Mouse (Mus musculus): Measurements from ENCODE around the gene Dtl. TPM values are rescaled to one million over a fixed set of nuclear protein-coding genes. Genes with fewer than 3 reads are reported as not detected.

Gene Dtl
- polyA plus RNA-seq, 1 experiment from 2014 or later, result 11.8 TPM

DNA sequence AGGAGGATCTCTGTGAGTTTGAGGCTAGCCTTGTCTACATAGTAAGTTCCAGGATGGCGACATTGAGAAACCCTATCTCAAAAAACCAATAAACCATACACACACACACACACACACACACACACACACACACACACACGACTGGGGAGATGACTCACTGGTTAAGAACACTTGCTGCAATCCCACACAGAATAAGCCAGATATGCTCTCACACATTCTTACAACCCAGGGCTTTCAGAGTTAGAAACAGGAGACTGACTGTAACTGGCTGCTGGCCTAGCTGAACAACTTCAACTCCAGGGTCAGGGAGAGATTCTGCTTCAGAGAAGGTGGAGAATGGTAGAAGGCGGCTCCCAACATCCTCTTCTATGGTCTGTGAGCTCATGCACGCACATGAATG, 62.1 kb downstream of the Dtl start:
- Histone ChIP-seq H3K9ac (replicated peaks) (no peak overlapping the region), H3K36me3 (replicated peaks; ENCODE audit: insufficient read depth, low read length) (no peaks in the 10 kb centered on the region), H3K4me2 (ENCODE audit: low read depth, low read length) (no peak overlapping the region), H3K4me3 (ENCODE audit: low read depth, low read length) (no peak overlapping the region), H3K27me3 (ENCODE audit: insufficient read depth, low read length) (no peaks in the 10 kb centered on the region), H3K27ac (ENCODE audit: low read depth) (no peak overlapping the region), H3K4me1 (ENCODE audit: insufficient read depth) (peaks cover 4% of the 10 kb centered on the region), H3K9me3 (ENCODE audit: low read length) (no peaks in the 10 kb centered on the region)
- no peak for ATAC-seq
- TF ChIP-seq EP300 (IDR thresholded peaks at IDR 0.05; ENCODE audit: low read depth) (no peak), CTCF (IDR thresholded peaks at IDR 0.05; ENCODE audit: low read depth) (no peak)
- 86% methylated on average over 4 of the region's 4 CpGs for WGBS (ENCODE audit: insufficient replicate concordance)
- DNase-seq, result no peak

DNA sequence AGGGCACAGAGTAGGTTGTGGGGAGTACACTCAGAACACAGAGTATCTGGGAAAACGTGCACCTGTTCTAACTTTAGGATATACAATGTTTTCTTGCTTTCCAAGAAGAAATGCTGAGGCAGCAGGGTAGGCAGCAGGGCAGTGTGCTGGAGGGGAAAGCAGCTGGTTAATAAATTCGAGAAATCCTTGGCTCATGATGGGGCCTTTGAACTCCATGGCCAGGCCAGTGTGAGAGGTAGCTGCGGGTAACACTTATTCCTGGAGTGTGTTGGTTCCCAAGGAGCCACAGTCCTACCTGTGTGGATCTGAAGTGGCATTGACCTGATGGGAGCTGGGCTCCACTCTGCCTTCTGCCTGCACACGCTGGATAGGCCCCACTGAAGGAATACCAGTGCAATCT, 63.0 kb downstream of the Dtl start:
- ATAC-seq, result no peak
- Histone ChIP-seq H3K4me2 (ENCODE audit: low read depth, low read length) (no peak overlapping the region), H3K4me3 (ENCODE audit: low read depth, low read length) (no peak overlapping the region), H3K36me3 (replicated peaks; ENCODE audit: insufficient read depth, low read length) (no peaks in the 10 kb centered on the region), H3K9me3 (ENCODE audit: low read length) (no peaks in the 10 kb centered on the region), H3K27me3 (ENCODE audit: insufficient read depth, low read length) (no peaks in the 10 kb centered on the region), H3K27ac (ENCODE audit: low read depth) (no peak overlapping the region), H3K4me1 (ENCODE audit: insufficient read depth) (no peaks in the 10 kb centered on the region), H3K9ac (replicated peaks) (no peak overlapping the region)
- DNase-seq, result no peak
- WGBS (ENCODE audit: insufficient replicate concordance), result 77% methylated on average over 4 of the region's 4 CpGs
- no peak for TF ChIP-seq EP300 (IDR thresholded peaks at IDR 0.05; ENCODE audit: low read depth)
- no peak for TF ChIP-seq CTCF (IDR thresholded peaks at IDR 0.05; ENCODE audit: low read depth)

DNA sequence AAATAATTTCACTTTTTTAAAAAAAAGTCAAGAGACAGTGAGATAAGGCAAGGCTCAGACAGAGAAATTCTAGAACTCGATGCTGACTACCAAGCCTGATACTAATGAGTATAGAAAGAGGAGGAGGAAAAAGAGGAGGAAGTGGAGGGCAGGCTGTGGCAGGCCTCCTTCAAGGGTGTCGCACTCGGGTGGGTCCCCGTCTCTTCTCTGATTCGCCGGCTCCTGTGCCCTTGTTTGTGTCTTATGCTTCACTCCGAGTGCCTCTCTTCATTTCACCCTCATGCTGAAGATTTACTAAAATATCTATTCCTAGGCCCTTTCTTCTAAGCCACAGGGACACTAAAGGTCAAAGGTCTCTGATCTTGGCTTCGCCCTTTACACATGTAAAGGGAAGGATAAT, 63.8 kb downstream of the Dtl start:
- TF ChIP-seq CTCF (IDR thresholded peaks at IDR 0.05; ENCODE audit: low read depth) (no peak), EP300 (IDR thresholded peaks at IDR 0.05; ENCODE audit: low read depth) (no peak)
- Histone ChIP-seq H3K4me3 (ENCODE audit: low read depth, low read length) (no peak overlapping the region), H3K27me3 (ENCODE audit: insufficient read depth, low read length) (no peaks in the 10 kb centered on the region), H3K9me3 (ENCODE audit: low read length) (no peaks in the 10 kb centered on the region), H3K36me3 (replicated peaks; ENCODE audit: insufficient read depth, low read length) (no peaks in the 10 kb centered on the region), H3K4me2 (ENCODE audit: low read depth, low read length) (no peak overlapping the region), H3K27ac (ENCODE audit: low read depth) (no peak overlapping the region), H3K9ac (replicated peaks) (no peak overlapping the region), H3K4me1 (ENCODE audit: insufficient read depth) (no peaks in the 10 kb centered on the region)
- WGBS (ENCODE audit: insufficient replicate concordance), result 74% methylated on average over 8 of the region's 8 CpGs
- ATAC-seq (no peak), DNase-seq (no peak)

DNA sequence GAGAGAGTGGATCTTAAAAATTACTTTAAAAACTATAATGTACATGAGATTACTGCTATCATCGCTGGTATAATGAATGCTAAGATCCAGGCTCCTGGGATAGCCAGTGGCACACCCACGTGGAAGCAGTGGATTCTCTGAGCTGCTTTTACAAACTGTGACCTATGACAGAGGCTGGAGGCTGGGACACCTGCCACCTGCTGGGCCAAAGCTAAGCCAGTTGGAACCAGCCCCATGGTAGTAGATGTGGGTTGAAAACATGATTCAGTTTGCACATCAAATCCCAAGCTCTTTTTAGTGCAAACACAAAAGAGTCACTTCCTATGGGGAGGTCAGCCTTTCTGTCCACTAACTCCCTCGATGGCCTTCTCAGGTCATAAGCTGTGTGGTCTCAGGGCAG, 65.5 kb downstream of the Dtl start:
- 79% methylated on average over 3 of the region's 3 CpGs for whole genome bisulfite sequencing (ENCODE audit: insufficient replicate concordance)
- Histone ChIP-seq H3K27me3 (ENCODE audit: insufficient read depth, low read length) (no peaks in the 10 kb centered on the region), H3K36me3 (replicated peaks; ENCODE audit: insufficient read depth, low read length) (no peaks in the 10 kb centered on the region), H3K4me1 (ENCODE audit: insufficient read depth) (no peaks in the 10 kb centered on the region), H3K4me2 (ENCODE audit: low read depth, low read length) (no peak overlapping the region), H3K9ac (replicated peaks) (no peak overlapping the region), H3K27ac (ENCODE audit: low read depth) (no peak overlapping the region), H3K4me3 (ENCODE audit: low read depth, low read length) (no peak overlapping the region), H3K9me3 (ENCODE audit: low read length) (no peaks in the 10 kb centered on the region)
- TF ChIP-seq CTCF (IDR thresholded peaks at IDR 0.05; ENCODE audit: low read depth) (peak; percentile 33; the same call in 1 of the 2 replicates), EP300 (IDR thresholded peaks at IDR 0.05; ENCODE audit: low read depth) (no peak)
- ATAC-seq, result no peak
- no peak for DNase-seq

DNA sequence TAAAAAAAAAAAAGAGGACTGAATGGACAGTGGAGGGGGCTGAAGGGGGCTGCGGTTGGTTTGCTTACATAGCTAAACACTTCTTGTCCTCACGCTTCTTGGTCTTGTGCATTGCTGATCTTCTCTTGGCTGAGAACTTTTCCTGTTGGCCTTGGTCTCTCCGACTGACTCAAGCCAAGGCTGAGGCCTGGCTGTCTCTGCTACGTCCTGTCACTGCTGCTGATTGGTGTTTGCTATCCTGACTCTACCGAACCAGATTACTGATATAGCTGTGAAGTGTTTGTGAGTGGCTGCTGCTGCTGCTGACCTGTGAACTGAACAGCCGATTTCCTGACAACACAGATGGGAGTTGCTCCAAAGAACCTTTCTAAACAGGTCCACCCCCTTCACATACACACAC, 66.2 kb downstream of the Dtl start:
- Histone ChIP-seq H3K9ac (replicated peaks) (no peak overlapping the region), H3K4me2 (ENCODE audit: low read depth, low read length) (no peak overlapping the region), H3K9me3 (ENCODE audit: low read length) (no peaks in the 10 kb centered on the region), H3K4me1 (ENCODE audit: insufficient read depth) (no peaks in the 10 kb centered on the region), H3K27ac (ENCODE audit: low read depth) (no peak overlapping the region), H3K27me3 (ENCODE audit: insufficient read depth, low read length) (no peaks in the 10 kb centered on the region), H3K36me3 (replicated peaks; ENCODE audit: insufficient read depth, low read length) (no peaks in the 10 kb centered on the region), H3K4me3 (ENCODE audit: low read depth, low read length) (no peak overlapping the region)
- 80% methylated on average over 6 of the region's 6 CpGs for WGBS (ENCODE audit: insufficient replicate concordance)
- ATAC-seq, result no peak
- TF ChIP-seq EP300 (IDR thresholded peaks at IDR 0.05; ENCODE audit: low read depth) (no peak), CTCF (IDR thresholded peaks at IDR 0.05; ENCODE audit: low read depth) (no peak)
- DNase-seq, result no peak

- Histone ChIP-seq H3K27ac (ENCODE audit: low read depth) (no peak overlapping the region), H3K9me3 (ENCODE audit: low read length) (no peaks in the 10 kb centered on the region), H3K36me3 (replicated peaks; ENCODE audit: insufficient read depth, low read length) (no peaks in the 10 kb centered on the region), H3K9ac (replicated peaks) (no peak overlapping the region), H3K4me3 (ENCODE audit: low read depth, low read length) (no peak overlapping the region), H3K4me1 (ENCODE audit: insufficient read depth) (no peaks in the 10 kb centered on the region), H3K27me3 (ENCODE audit: insufficient read depth, low read length) (no peaks in the 10 kb centered on the region), H3K4me2 (ENCODE audit: low read depth, low read length) (no peak overlapping the region)
- no peak for DNase-seq
- ATAC-seq, result no peak
- TF ChIP-seq EP300 (IDR thresholded peaks at IDR 0.05; ENCODE audit: low read depth), result no peak
- TF ChIP-seq CTCF (IDR thresholded peaks at IDR 0.05; ENCODE audit: low read depth), result no peak
- 28% methylated on average over 1 of the region's 1 CpGs for WGBS (ENCODE audit: insufficient replicate concordance)
Measured at GRCm38 (mm10) chr1:191506791-191507190, 68.6 kb downstream of the Dtl start.

- no peak for ATAC-seq
- TF ChIP-seq EP300 (IDR thresholded peaks at IDR 0.05; ENCODE audit: low read depth), result no peak
- no peak for TF ChIP-seq CTCF (IDR thresholded peaks at IDR 0.05; ENCODE audit: low read depth)
Measured at GRCm38 (mm10) chr1:191499666-191500065, 75.7 kb downstream of the Dtl start.

More at GRCm38 (mm10) chr1:191499666-191500065, 75.7 kb downstream of the Dtl start:
- 80% methylated on average over 6 of the region's 6 CpGs for WGBS (ENCODE audit: insufficient replicate concordance)
- Histone ChIP-seq H3K4me1 (ENCODE audit: insufficient read depth) (peaks cover 4% of the 10 kb centered on the region; the same call in 1 of the 2 replicates), H3K4me3 (ENCODE audit: low read depth, low read length) (no peak overlapping the region), H3K9me3 (ENCODE audit: low read length) (no peaks in the 10 kb centered on the region), H3K4me2 (ENCODE audit: low read depth, low read length) (no peak overlapping the region), H3K36me3 (replicated peaks; ENCODE audit: insufficient read depth, low read length) (no peaks in the 10 kb centered on the region), H3K9ac (replicated peaks) (no peak overlapping the region), H3K27ac (ENCODE audit: low read depth) (no peak overlapping the region), H3K27me3 (ENCODE audit: insufficient read depth, low read length) (no peaks in the 10 kb centered on the region)
- DNase-seq, result no peak

Data from liver, postnatal 0 days (tissue).